Mouse (Mus musculus): ENCODE measurements around the gene Gm21962. TPM values are rescaled to one million over a fixed set of nuclear protein-coding genes. Genes with fewer than 3 reads are reported as not detected.
A peak's percentile ranks its signal among the peaks of the same experiment; 100 is the strongest.
"Not testable (repeated sequence)": the region's sequence is repeated elsewhere in the genome, so short reads cannot be mapped to it uniquely, and the experiment has no call there.

The Gm21962 gene
- total RNA-seq (2021) = not detected

DNA sequence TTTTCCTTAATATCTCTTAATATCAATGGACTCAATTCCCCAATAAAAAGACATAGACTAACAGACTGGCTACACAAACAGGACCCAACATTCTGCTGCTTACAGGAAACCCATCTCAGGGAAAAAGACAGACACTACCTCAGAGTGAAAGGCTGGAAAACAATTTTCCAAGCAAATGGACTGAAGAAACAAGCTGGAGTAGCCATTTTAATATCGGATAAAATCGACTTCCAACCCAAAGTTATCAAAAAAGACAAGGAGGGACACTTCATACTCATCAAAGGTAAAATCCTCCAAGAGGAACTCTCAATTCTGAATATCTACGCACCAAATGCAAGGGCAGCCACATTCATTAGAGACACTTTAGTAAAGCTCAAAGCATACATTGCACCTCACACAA lies at the start of gene Gm21962:
Gene Gm21962, plus strand, starts transcription at position 301 of the 400 bp plus-strand sequence.
- DNase-seq (ENCODE audit: extremely low spot score in 1 of 2, low spot score in 1 of 2) = not testable (repeated sequence)

- peak in 1 of 2 experiments; percentile 6 for DNase-seq (ENCODE audit: extremely low spot score in 1 of 2, low spot score in 1 of 2)
Observed at GRCm38 (mm10) chr3:137622091-137622490, 49.2 kb upstream of the Gm21962 start.

DNA sequence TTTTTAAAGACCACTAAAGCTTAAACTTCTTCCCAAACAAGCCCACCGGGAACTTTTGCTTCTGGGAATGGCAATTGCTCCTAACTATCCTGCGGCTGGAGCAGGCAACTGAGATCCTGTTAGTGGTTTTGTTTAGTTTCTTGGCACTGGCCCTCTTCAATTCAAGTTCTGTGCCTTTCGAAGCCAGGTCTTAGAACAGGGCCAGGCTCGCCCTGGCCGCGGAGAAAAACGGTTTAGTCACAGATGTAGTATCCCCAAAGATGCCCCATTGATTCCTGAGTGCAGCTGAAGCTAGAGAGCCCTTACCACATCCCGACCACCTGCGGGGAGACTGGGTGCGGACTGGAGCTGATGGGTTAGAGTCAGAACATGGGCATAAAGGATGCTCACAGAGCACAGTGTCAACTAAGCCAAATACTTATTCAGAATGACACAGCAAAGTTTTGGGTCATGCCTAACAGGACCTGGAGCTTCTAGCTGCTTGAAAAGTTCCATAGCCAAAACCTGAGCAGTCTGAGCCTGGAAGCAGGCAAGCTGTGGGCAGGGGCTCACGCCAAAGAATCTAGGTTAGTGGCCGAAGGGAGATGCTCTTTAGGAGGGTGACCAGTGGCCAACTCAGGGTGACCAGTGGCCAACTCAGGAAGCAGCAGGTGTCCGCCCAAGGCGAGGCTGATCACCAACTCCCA lies 48.3 kb upstream of the Gm21962 start:
- no peak for DNase-seq (ENCODE audit: extremely low spot score in 1 of 2, low spot score in 1 of 2)

DNA sequence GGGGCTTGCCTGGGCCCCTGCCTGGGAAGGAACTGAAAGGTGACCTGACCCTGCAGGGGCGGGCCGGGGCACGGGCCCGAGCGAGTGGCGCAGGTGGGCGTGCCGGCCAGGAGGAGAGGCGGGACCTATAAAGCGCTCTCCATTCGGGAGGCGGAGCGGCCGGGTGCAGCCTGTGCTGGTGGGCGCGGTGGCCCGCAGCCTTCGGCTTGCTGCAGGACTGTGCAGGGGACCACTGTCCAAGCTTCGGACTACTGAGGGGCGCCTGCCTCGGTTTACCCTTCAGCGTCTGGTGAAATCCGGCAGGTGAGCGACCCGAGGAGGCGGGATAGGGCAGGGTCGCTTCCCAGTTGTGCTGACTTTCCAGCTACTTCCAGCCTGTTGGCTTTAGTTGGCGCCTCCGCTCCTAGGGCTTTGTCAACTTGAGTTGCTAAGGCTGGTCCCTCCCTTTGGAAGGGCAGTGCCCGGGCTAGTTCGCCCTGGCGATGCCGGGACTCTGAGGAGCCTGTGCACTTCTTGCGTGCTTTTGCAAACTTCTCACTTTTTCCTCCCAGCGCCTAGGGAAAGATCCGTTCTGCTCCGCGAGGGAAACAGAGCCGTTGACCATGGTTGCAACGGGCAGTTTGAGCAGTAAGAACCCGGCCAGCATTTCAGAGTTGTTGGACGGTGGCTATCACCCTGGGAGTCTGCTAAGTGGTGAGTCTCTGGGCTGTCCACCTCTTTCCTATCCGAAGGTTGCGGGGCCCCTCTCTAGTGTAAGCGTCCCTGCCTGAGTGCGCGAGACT lies 47.6 kb upstream of the Gm21962 start:
- peak; percentile 35 to 40 for DNase-seq (ENCODE audit: extremely low spot score in 1 of 2, low spot score in 1 of 2)

GRCm38 (mm10) chr3:137625054-137625453 lies 46.3 kb upstream of the Gm21962 start:
- DNase-seq (ENCODE audit: extremely low spot score in 1 of 2, low spot score in 1 of 2) = peak in 1 of 2 experiments; percentile 3

DNA sequence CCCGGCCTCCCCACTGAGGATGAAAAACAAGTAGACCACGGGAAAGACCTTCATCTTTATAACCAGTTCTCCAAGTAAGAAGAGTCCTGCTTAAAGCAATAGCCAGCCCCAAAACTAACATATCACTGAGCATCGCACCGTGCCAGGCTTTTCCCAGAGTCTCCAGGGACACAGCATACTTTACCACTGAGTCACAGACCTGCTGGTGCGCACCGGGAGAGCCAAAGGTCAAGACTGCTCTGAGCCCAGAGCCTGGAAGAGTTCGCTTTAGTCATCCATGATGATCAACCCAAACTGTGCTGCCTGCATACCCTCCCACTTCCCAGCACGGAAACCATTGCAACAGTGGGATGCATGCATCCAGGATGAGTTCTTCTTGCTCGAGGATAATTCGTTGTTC lies 37.6 kb upstream of the Gm21962 start:
- DNase-seq (ENCODE audit: extremely low spot score in 1 of 2, low spot score in 1 of 2) = no peak

DNA sequence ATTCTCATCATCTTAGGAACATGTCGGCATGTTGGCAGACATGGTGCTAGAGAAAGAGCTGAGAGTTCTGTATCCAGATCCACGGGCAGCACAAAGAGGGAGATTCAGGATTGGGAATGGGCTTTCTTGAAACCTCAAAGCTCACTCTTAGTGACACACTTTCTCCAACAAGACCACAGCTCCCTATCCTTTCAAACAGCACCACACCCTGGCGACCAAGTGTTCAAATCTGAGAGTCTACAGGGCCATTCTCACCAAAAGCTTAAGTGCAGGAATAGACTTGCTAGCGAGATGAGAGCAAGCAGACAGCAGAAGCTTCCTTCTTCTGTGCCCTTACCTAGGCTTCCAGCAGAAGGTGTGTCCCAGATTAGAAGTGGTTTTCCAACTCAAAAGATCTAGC lies 34.8 kb upstream of the Gm21962 start:
- DNase-seq (ENCODE audit: extremely low spot score in 1 of 2, low spot score in 1 of 2) = no peak

DNA sequence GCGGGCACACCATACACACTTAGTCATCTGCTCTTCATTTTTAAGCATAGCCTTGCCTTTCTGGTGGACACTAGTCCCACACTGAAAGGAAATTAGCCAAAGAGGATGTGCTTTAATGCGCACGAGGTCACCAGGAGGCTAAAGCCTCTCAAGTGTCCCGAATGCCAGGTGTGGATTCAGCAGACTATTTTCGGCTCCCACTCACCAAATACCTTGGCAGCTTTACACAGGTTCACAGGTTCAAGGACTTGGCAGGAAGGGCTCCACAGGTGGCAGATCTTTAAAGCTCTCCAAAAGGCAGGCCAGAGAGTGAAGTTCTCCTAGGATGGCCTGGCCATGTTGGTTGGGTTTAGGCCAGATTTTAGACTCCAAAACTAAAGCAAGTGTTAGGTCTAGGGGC lies 30.1 kb upstream of the Gm21962 start:
- no peak for DNase-seq (ENCODE audit: extremely low spot score in 1 of 2, low spot score in 1 of 2)

DNA sequence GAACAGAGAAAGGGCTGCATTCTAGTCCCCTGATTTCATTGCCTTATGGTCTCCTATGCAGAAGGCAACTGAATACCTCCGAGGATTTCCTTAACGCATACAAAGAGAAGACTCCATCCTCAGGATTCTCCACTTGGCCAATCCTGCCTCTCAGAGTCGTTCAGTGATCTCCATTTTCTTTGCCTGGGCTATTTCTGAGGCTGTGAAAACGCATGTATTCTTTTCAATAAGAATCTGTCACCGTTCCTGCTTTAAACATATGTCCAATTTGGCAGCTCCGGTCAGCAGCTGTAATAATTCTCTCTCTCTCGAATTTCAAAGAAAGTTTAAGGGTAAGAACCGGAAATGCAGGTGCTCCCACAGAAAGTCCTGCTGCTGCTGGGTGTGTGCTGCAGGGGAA lies 29.2 kb upstream of the Gm21962 start:
- no peak for DNase-seq (ENCODE audit: extremely low spot score in 1 of 2, low spot score in 1 of 2)

- no peak for DNase-seq (ENCODE audit: extremely low spot score in 1 of 2, low spot score in 1 of 2)
Observed at GRCm38 (mm10) chr3:137642568-137642967, 28.8 kb upstream of the Gm21962 start.

DNA sequence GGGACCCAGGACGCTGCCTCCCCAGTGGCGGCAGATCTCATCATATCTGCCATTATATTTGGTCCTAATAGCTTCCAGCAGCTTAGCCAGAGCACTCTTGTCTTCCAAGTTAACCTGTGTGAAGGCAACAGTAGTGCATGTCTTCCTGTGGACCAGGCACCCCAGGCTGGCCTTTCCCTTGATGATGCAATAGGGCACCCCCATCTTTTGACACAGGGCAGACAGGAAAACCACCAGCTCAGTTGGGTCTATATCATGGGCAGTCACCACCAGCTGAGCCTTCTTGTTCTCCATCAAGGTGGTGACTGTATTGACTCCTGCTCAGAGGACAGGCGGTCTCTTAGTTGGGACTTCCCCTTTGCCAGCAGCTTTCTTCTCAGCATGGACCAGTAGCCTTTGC lies 27.2 kb upstream of the Gm21962 start:
- no peak for DNase-seq (ENCODE audit: extremely low spot score in 1 of 2, low spot score in 1 of 2)

DNA sequence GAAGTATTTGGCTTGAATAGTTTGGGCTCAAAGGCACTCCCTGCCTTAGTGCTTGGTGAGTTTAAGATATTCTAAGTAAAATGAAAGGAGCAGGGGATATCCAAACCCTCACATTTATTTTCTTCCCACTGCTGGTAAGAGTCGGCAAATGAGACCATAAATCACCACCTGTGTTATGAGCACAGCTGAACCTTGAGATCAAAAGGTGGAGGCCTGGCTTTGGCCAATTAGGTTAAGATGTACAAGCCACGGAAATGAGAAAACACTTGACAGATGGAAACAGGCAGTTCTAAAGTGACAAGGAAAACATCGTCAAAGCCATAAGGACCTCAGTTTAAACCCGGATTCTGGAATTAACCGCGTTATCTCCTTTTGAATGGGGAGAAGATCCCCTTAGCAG lies 26.4 kb upstream of the Gm21962 start:
- DNase-seq (ENCODE audit: extremely low spot score in 1 of 2, low spot score in 1 of 2) = no peak

DNA sequence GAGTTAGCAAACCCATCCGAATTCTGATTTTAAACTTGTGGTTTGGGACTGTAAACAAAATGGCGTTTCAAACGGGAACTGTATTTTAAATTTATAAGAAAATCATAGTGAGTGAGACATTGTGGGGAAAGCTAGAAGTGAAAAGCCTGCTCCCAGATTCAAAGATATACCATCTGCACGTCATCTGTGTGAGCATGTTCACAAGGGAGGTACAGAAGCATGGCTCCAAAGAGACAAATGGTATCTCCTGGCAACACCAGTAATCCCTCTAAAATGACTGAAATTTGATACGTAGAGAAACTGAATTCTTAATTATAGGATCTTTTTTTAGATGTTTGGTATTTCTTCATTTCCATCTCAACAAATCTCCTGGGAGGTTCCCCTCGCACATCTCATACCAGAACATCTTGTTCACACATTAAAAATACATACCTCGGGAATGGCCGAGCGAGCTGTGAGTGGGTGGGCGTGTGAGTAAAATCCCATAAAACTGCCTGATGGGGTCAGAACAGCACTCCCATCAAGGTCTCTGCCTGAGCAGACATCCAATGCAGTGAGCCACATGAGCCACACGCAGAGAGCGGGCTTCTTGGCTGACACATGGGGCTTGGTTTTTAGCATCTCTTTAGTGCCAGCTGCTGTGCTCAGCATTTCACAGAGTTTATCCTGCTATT lies 23.8 kb upstream of the Gm21962 start:
- peak in 1 of 2 experiments; percentile 30 for DNase-seq (ENCODE audit: extremely low spot score in 1 of 2, low spot score in 1 of 2)

DNA sequence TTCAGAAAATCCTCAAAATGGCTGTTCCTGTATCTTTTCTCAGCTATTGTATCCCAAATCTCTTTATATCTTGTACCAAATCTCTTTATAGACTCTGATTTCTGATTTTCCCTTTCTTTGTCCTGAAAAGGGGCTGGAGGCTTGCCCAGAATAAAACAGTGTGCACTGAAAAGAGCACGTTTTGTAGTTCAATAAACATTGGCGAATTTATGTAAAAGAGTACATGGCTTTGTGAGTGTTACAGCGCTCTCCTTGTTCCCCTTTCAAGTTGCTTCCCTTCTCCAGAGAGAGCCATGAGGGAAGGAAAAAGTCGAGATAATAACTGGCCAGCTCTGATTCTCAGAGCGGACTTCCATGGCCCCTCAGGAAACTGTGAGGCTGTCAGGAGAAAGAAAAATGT lies 22.2 kb upstream of the Gm21962 start:
- DNase-seq (ENCODE audit: extremely low spot score in 1 of 2, low spot score in 1 of 2) = no peak

DNA sequence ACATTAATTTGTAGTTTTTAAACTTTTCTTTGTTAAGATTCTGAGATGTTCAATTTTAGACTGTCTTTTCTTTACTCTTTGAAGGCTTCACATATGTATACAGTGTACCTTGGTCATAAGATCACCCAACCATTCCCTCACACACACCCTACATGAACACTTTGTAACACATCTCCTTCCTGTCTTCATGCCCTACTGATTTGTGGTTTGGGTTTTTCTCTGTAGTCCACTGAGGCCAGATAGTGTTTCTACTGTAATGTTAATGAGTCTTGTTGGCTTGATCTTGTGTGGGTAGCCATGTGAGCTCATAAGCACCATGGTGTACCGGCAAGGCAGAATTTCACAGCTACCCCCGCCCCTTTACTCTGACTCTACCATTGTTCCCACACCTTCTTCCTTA lies 18.5 kb upstream of the Gm21962 start:
- DNase-seq (ENCODE audit: extremely low spot score in 1 of 2, low spot score in 1 of 2) = no peak

DNA sequence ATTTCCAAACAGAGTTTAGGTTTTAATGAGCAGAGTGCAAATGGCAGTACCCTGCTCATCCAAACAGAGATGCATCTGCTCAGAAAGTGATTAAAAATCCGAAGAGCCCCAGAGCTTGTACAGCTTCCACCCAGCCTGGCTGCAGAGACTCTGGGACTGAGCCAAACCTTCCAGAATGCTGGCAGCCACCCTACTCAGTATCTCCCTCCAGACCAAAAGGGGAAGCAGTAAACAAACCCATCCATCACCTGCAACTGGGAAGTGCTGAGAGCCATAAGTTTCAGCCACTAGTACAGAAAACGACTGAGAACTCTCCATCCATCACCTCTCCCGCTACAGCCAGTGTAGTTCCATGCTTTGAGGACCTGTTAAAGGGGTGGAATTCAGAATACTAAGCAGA lies 9.6 kb downstream of the Gm21962 start:
- peak; percentile 28 to 41 for DNase-seq (ENCODE audit: extremely low spot score in 1 of 2, low spot score in 1 of 2)

- DNase-seq (ENCODE audit: extremely low spot score in 1 of 2, low spot score in 1 of 2) = peak in 1 of 2 experiments; percentile 24
Observed at GRCm38 (mm10) chr3:137682911-137683806, 11.8 kb downstream of the Gm21962 start.

- no peak for DNase-seq (ENCODE audit: extremely low spot score in 1 of 2, low spot score in 1 of 2)
Observed at GRCm38 (mm10) chr3:137683807-137684403, 12.6 kb downstream of the Gm21962 start.

- no peak for DNase-seq (ENCODE audit: extremely low spot score in 1 of 2, low spot score in 1 of 2)
Observed at GRCm38 (mm10) chr3:137686932-137687331, 15.6 kb downstream of the Gm21962 start.

- no peak for DNase-seq (ENCODE audit: extremely low spot score in 1 of 2, low spot score in 1 of 2)
Observed at GRCm38 (mm10) chr3:137691503-137691902, 20.2 kb downstream of the Gm21962 start.

All from layer of hippocampus, postnatal 25 days (tissue).